Mouse (Mus musculus) heart, embryonic 11.5 days (tissue): ENCODE results near the gene Sh3bp2. TPM values are rescaled to one million over a fixed set of nuclear protein-coding genes. Genes with fewer than 3 reads are reported as not detected.

Experiments
- ATAC-seq: fragments of 200-750 bp; cut with Nextera tagmentation; replicated peaks from 2 replicates; pipeline ENCODE4 v1.8.0; 2017; ENCODE audit warnings: moderate library complexity; ENCODE audit not compliant: insufficient number of reproducible peaks, low FRiP score, low TSS enrichment
- H3K27ac ChIP-seq: fragments of 300-500 bp; sonication (generic); 2 replicates; pipeline ENCODE4 v1.5.1; 2014; ENCODE audit warnings: mild to moderate bottlenecking, low read depth, low read length
- H3K27me3 ChIP-seq: fragments of 300-500 bp; sonication (generic); 2 replicates; pipeline ENCODE4 v1.6.1; 2014; ENCODE audit warnings: mild to moderate bottlenecking, low read length, mixed read lengths; ENCODE audit not compliant: control insufficient read depth, insufficient read depth
- H3K36me3 ChIP-seq: fragments of 300-500 bp; sonication (generic); 2 replicates; pipeline ENCODE4 v1.6.1; 2014; ENCODE audit warnings: mild to moderate bottlenecking, low read length, moderate library complexity, mixed read lengths; ENCODE audit not compliant: control insufficient read depth, insufficient read depth
- H3K4me1 ChIP-seq: fragments of 300-500 bp; sonication (generic); 2 replicates; pipeline ENCODE4 v1.6.1; 2014; ENCODE audit warnings: low read length; ENCODE audit not compliant: control insufficient read depth, insufficient read depth
- H3K4me2 ChIP-seq: fragments of 300-500 bp; sonication (generic); 2 replicates; pipeline ENCODE4 v1.6.1; 2014; ENCODE audit warnings: mild to moderate bottlenecking, moderate library complexity
- H3K4me3 ChIP-seq: fragments of 300-500 bp; sonication (generic); 2 replicates; pipeline ENCODE4 v1.5.1; 2014; ENCODE audit warnings: low read depth, low read length
- H3K9ac ChIP-seq: fragments of 300-500 bp; sonication (generic); 2 replicates; pipeline ENCODE4 v1.6.1; 2014; ENCODE audit warnings: mild to moderate bottlenecking, low read depth, low read length, moderate library complexity
- H3K9me3 ChIP-seq: fragments of 300-500 bp; sonication (generic); replicated peaks from 2 replicates; pipeline ENCODE4 v1.6.1; 2016; ENCODE audit warnings: low read length; ENCODE audit not compliant: control insufficient read depth
- WGBS: fragments of 180-500 bp; shearing (Covaris S2); extraction: QIAGEN DNeasy Blood & Tissue Kit; methylation state at CpG from one replicate; pipeline ENCODE4 v1.1.7; 2014; ENCODE audit not compliant: insufficient replicate concordance; 5-methylcytosine and 5-hydroxymethylcytosine counted together
- polyA plus RNA-seq: library from polyadenylated mRNA; unstranded; fragments of >200 nt; fragmentation: Nextera tagmentation; extraction: Ambion mirVana; gene quantifications from 2 replicates; pipeline ENCODE4 v1.2.1, GENCODE M21; 2014

Gene Sh3bp2
- polyA plus RNA-seq, 1 experiment from 2014 or later: 4.2 TPM

DNA sequence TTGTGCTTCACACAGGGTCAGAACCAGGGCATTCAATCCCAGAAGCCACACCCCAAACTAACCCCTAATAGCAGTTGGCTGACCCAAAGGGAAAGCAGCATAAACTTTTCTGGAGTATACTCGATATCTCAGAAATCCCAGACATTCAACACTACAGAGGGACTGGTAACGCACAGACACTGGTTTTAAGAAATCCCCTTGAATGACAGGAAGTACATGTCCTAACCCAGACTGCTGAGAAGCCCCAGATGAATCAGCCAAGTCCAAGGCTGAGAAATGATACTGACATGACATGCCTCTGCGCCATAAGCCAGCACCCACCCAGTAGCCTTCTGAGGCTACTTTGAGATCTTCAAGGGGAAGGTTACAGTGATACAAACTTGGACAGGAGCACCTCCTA lies 24.1 kb upstream of the Sh3bp2 start:
- 76% methylated on average over 3 of the region's 3 CpGs for WGBS
- Histone ChIP-seq H3K9ac (no peak overlapping the region), H3K4me2 (no peak overlapping the region), H3K36me3 (no peaks in the 10 kb centered on the region), H3K9me3 (no peaks in the 10 kb centered on the region), H3K27me3 (no peaks in the 10 kb centered on the region), H3K4me3 (no peak overlapping the region), H3K27ac (no peak overlapping the region), H3K4me1 (0 out of 2 replicates have a peak, but pooled peaks cover 2% of the 10 kb centered on the region)
- ATAC-seq: no peak

DNA sequence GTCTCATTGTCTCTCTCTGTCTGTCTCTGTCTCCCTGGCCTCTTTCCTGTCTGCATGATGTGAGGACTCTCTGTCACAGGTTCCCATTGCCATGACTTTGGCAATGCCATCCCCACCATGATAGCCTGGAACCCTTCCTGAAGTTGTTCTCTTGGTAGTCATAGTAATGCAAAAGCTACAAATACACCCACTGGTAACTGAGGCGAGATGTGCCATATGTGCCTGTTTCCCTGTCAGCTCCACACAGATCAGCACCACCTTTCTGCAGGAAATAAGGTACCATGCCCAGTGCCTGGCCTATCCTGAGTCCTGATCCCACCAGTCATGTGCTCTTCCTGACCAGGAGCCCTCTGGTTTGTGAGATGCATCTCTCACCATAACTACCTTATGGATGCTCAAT lies 23.2 kb upstream of the Sh3bp2 start:
- Histone ChIP-seq H3K27ac (no peak overlapping the region), H3K4me3 (no peak overlapping the region), H3K4me2 (no peak overlapping the region), H3K9ac (no peak overlapping the region), H3K9me3 (no peaks in the 10 kb centered on the region), H3K36me3 (no peaks in the 10 kb centered on the region), H3K27me3 (no peaks in the 10 kb centered on the region), H3K4me1 (0 out of 2 replicates have a peak, but pooled peaks cover 2% of the 10 kb centered on the region)
- no peak for ATAC-seq
- WGBS: 71% methylated on average over 1 of the region's 1 CpGs

DNA sequence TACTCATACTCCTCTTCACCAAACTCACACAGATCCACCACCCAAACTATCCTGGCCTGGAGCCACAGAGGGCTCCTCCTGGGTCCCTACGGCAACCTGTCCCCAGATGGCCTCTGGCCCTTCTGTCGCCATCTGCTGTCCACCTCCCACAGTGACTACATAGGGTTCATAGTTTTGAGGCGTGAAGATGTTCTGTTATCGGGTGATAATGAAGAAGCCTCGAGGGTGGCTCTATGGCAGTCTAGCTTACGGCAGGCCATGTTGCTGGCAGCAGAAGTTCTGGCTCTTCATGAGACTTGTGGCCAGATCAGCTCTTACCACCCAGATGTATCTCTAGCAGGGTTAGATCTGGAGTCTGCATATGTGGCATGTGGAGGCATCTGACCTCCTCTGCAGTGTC lies 22.8 kb upstream of the Sh3bp2 start:
- WGBS: 65% methylated on average over 6 of the region's 6 CpGs
- H3K4me1 ChIP-seq: 0 out of 2 replicates have a peak, but pooled peaks cover 2% of the 10 kb centered on the region
- H3K9ac ChIP-seq: no peak overlapping the region
- no peak for ATAC-seq
- no peak overlapping the region for H3K4me2 ChIP-seq
- H3K27ac ChIP-seq: no peak overlapping the region
- no peaks in the 10 kb centered on the region for H3K27me3 ChIP-seq
- no peaks in the 10 kb centered on the region for H3K9me3 ChIP-seq
- H3K4me3 ChIP-seq: no peak overlapping the region
- no peaks in the 10 kb centered on the region for H3K36me3 ChIP-seq

DNA sequence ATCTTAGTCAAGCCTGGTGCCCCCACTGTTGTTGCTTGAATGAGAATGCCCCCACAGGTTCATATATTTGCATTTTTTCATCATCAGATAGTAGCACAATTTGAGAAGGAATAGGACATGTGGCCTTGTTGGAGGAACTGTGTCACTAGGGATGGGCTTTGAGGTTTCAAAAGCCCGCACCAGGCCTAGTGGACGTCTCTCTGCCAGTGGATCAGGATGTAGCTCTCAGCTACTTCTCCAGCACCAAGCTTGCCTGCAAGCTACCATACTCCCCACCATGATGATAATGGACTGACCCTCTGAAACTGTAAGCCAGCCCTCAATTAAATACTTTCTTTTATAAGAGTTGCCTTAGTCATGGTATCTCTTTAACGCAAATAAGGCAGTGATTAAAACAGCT lies 13.2 kb upstream of the Sh3bp2 start:
- no peaks in the 10 kb centered on the region for H3K9me3 ChIP-seq
- H3K36me3 ChIP-seq: no peaks in the 10 kb centered on the region
- H3K4me2 ChIP-seq: no peak overlapping the region
- no peak for ATAC-seq
- H3K4me1 ChIP-seq: 0 out of 2 replicates have a peak, but pooled peaks cover 6% of the 10 kb centered on the region
- no peak overlapping the region; the same call in 1 of the 2 replicates for H3K4me3 ChIP-seq
- 86% methylated on average over 3 of the region's 3 CpGs for WGBS
- no peak overlapping the region for H3K9ac ChIP-seq
- no peak overlapping the region for H3K27ac ChIP-seq
- H3K27me3 ChIP-seq: no peaks in the 10 kb centered on the region

DNA sequence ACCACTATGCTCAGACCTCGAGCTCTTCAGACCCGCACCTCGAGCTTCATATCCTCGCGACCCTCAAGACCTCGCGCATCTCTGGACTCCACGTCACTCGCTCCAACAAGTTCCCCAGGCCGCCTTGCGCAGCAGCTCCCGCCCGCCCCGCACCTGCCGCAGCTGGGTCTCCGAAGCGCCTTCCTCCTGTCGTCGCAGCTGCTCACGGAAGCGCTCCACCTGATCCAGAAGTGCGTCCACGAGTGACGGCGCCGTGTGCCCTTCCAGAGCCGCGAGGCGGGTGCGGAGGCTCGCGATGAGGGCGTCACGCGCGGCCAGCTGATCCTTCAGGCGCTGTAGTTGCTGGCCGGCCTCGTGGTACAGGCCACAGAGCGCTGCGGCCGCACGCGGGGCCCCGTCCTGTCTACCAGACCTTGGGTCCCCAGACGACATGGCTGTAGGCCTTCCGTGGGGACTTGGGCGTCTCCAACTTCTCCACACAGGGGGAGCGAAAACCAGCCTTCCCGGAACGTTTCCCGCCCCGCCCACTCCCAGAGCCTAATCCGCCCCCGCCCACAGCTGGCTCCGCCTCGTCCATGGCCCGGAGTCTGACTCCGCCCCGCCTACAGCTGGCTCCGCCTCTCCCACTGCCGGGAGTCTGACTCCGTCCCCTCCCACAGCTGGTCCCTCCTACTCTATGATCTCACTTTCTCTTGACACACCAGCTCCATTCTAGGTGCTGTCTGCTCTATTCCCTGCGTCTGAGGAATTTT lies 12.0 kb upstream of the Sh3bp2 start, which contains the start of gene Tnip2:
TSS of gene Tnip2 (minus strand) at position 526 of the 752 bp plus-strand sequence.
- Histone ChIP-seq H3K9me3 (no peaks in the 10 kb centered on the region), H3K4me1 (0 out of 2 replicates have a peak, but pooled peaks cover 6% of the 10 kb centered on the region), H3K4me3 (peak within 1 kb of the TSS; percentile 81), H3K27me3 (no peaks in the 10 kb centered on the region), H3K9ac (peak within 1 kb of the TSS; percentile 88), H3K27ac (no peak within 1 kb of the TSS), H3K36me3 (no peaks in the 10 kb centered on the region), H3K4me2 (peak within 1 kb of the TSS; percentile 99)
- WGBS: under 1% methylated on average over 64 of the region's 64 CpGs
- peak; percentile 94 for ATAC-seq

DNA sequence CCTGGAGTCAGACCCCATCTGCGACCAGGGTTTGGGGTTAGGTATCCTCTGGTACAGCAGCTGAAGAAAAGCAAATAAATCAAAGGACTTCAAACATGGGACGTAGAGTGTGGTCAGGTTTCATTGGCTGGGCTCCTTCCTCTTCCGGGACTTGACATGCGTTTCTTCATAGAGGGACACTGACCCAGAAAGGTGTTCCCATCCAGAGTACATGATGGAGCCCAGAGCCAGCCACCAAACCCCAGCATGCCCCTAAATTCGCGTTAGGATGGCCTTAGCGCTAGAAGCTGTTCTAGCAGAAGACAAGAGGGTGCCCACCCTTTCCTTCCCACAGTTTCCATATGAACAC lies 11.4 kb upstream of the Sh3bp2 start:
- Histone ChIP-seq H3K27me3 (no peaks in the 10 kb centered on the region), H3K9ac (peak overlapping the region; percentile 88), H3K4me2 (peak overlapping the region; percentile 99), H3K4me1 (0 out of 2 replicates have a peak, but pooled peaks cover 6% of the 10 kb centered on the region), H3K27ac (no peak overlapping the region), H3K9me3 (no peaks in the 10 kb centered on the region), H3K4me3 (peak overlapping the region; percentile 81), H3K36me3 (no peaks in the 10 kb centered on the region)
- ATAC-seq: no peak
- WGBS: 23% methylated on average over 7 of the region's 7 CpGs

DNA sequence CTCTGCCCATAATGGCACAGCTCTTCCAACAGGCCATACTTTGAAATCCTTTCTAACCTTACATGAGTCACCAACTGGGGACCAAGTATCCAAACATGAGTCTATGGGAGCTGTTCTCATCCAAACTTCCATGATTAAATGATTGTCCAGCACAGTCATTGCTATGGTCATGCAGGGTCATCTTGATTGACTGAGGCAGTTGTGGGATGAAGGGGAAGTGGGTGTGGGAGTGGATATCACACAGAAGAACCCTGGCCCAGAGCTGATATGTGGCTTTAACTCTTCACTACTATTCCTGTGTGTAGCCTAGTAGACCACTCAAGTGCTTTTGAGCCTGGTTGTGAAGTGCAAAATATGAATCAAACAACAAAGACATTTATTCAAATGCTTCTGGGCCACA lies 10.5 kb upstream of the Sh3bp2 start:
- no peaks in the 10 kb centered on the region for H3K36me3 ChIP-seq
- H3K27ac ChIP-seq: no peak overlapping the region
- H3K4me1 ChIP-seq: peaks cover 6% of the 10 kb centered on the region; the same call in 1 of the 2 replicates
- H3K4me3 ChIP-seq: no peak overlapping the region
- no peaks in the 10 kb centered on the region for H3K27me3 ChIP-seq
- no peaks in the 10 kb centered on the region for H3K9me3 ChIP-seq
- no peak for ATAC-seq
- no peak overlapping the region for H3K9ac ChIP-seq
- H3K4me2 ChIP-seq: no peak overlapping the region

DNA sequence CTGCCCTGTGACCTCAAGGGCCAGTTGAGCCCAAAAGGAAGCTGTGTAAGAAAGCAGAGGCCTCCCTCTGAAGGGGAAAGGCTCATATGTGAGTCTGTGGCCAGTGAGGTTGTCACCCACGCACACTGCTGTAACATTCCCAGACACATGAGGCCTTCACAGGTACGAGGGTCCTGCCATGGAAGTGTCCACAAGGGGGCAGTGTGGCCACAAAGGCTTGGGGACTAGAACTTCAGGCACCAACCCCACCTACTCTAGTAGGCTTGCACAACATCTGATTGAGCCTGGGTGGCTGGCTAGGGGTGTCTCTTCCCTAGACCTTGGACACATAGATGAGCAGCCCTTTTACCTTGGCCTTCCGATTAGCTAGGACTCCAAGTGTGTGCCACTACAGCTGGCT lies 7.7 kb upstream of the Sh3bp2 start:
- H3K9ac ChIP-seq: no peak overlapping the region
- 23% methylated on average over 3 of the region's 3 CpGs for WGBS
- no peaks in the 10 kb centered on the region for H3K27me3 ChIP-seq
- H3K4me3 ChIP-seq: no peak overlapping the region
- H3K4me2 ChIP-seq: no peak overlapping the region
- H3K9me3 ChIP-seq: no peaks in the 10 kb centered on the region
- H3K4me1 ChIP-seq: peaks cover 19% of the 10 kb centered on the region
- H3K36me3 ChIP-seq: no peaks in the 10 kb centered on the region
- no peak overlapping the region for H3K27ac ChIP-seq
- no peak for ATAC-seq

DNA sequence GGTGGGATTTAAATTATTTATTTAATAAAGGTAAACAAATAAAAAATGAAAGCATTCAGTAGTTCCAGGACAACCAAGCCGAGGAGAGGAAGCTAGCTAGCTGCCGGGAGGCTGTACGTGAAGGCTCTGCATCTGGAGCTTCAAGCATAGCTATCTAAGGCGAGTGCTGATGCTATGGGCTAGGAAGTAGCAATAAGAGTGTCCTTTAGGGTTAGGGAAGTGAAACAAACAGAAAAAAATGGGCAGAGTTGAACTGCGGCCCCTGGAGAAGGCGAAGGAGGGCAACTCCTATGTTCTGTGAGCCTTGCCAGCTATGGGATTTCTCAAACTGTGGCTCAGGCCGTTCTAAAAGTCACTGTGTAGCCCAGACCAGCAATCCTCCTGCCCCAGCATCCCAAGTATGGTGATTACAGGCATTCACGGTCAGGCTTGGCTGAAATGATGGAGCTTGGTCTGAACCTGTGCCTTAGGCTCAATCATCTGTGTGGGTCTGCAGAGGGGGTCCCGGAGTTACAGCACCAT lies 6.2 kb upstream of the Sh3bp2 start:
- Histone ChIP-seq H3K27ac (no peak overlapping the region), H3K27me3 (no peaks in the 10 kb centered on the region), H3K4me3 (no peak overlapping the region), H3K36me3 (no peaks in the 10 kb centered on the region), H3K9ac (no peak overlapping the region), H3K4me2 (no peak overlapping the region), H3K9me3 (no peaks in the 10 kb centered on the region), H3K4me1 (peaks cover 16% of the 10 kb centered on the region)
- ATAC-seq: no peak
- 77% methylated on average over 9 of the region's 9 CpGs for WGBS
